Mouse (Mus musculus): ENCODE measurements around the gene Gpsm3. TPM values are rescaled to one million over a fixed set of nuclear protein-coding genes. Genes with fewer than 3 reads are reported as not detected.

The Gpsm3 gene
- polyA plus RNA-seq, 1 experiment from 2014 or later = 18.5 TPM

- 53% methylated on average over 3 of the region's 3 CpGs for WGBS
- no peak overlapping the region for H3K4me2 ChIP-seq (ENCODE audit: low read depth, low read length)
- peaks cover 10% of the 10 kb centered on the region; the same call in 1 of the 2 replicates for H3K4me1 ChIP-seq (ENCODE audit: control insufficient read depth, insufficient read depth, low read length)
Measured at GRCm38 (mm10) chr17:34637459-34637858, 47.9 kb downstream of the Gpsm3 start.

GRCm38 (mm10) chr17:34639461-34640255 is 50.1 kb downstream of the Gpsm3 start:
- 81% methylated on average over 7 of the region's 7 CpGs for WGBS
- H3K36me3 ChIP-seq (ENCODE audit: control insufficient read depth, insufficient read depth) = no peaks in the 10 kb centered on the region
- H3K27ac ChIP-seq (ENCODE audit: low read length) = no peak overlapping the region; the same call in 1 of the 2 replicates

More at GRCm38 (mm10) chr17:34637459-34637858, 47.9 kb downstream of the Gpsm3 start:
- H3K27ac ChIP-seq (ENCODE audit: low read length) = no peak overlapping the region
- H3K27me3 ChIP-seq (ENCODE audit: control insufficient read depth, insufficient read depth, low read length) = peaks cover 9% of the 10 kb centered on the region
- H3K4me3 ChIP-seq (ENCODE audit: low read length) = no peak overlapping the region
- H3K36me3 ChIP-seq (ENCODE audit: control insufficient read depth, insufficient read depth) = no peaks in the 10 kb centered on the region
- ATAC-seq (replicated peaks; ENCODE audit: extremely low read depth, insufficient read depth, low FRiP score) = no peak
- no peak overlapping the region for H3K9ac ChIP-seq (ENCODE audit: low read length)
- no peaks in the 10 kb centered on the region; the same call in 1 of the 2 replicates for H3K9me3 ChIP-seq (replicated peaks; ENCODE audit: control insufficient read depth, low read length)

GRCm38 (mm10) chr17:34640778-34641601 is 51.4 kb downstream of the Gpsm3 start:
- Histone ChIP-seq H3K9me3 (replicated peaks; ENCODE audit: control insufficient read depth, low read length) (no peaks in the 10 kb centered on the region; the same call in 1 of the 2 replicates), H3K27me3 (ENCODE audit: control insufficient read depth, insufficient read depth, low read length) (no peaks in the 10 kb centered on the region), H3K4me2 (ENCODE audit: low read depth, low read length) (0 out of 2 replicates have a peak overlapping the region, but pooled peaks have one; percentile 1), H3K36me3 (ENCODE audit: control insufficient read depth, insufficient read depth) (no peaks in the 10 kb centered on the region), H3K4me1 (ENCODE audit: control insufficient read depth, insufficient read depth, low read length) (peaks cover 17% of the 10 kb centered on the region), H3K27ac (ENCODE audit: low read length) (peak overlapping the region; percentile 75), H3K4me3 (ENCODE audit: low read length) (no peak overlapping the region), H3K9ac (ENCODE audit: low read length) (peak overlapping the region; percentile 33; the same call in 1 of the 2 replicates)
- ATAC-seq (replicated peaks; ENCODE audit: extremely low read depth, insufficient read depth, low FRiP score) = peak; percentile 24; the same call in 1 of the 2 replicates
- 18% methylated on average over 11 of the region's 11 CpGs for WGBS

More at GRCm38 (mm10) chr17:34639461-34640255, 50.1 kb downstream of the Gpsm3 start:
- ATAC-seq (replicated peaks; ENCODE audit: extremely low read depth, insufficient read depth, low FRiP score) = no peak
- H3K4me2 ChIP-seq (ENCODE audit: low read depth, low read length) = no peak overlapping the region
- no peak overlapping the region for H3K4me3 ChIP-seq (ENCODE audit: low read length)
- H3K9me3 ChIP-seq (replicated peaks; ENCODE audit: control insufficient read depth, low read length) = no peaks in the 10 kb centered on the region; the same call in 1 of the 2 replicates
- H3K9ac ChIP-seq (ENCODE audit: low read length) = no peak overlapping the region
- no peaks in the 10 kb centered on the region for H3K27me3 ChIP-seq (ENCODE audit: control insufficient read depth, insufficient read depth, low read length)
- H3K4me1 ChIP-seq (ENCODE audit: control insufficient read depth, insufficient read depth, low read length) = peaks cover 10% of the 10 kb centered on the region; the same call in 1 of the 2 replicates

Other genes with a start within 250 kb of the Gpsm3 start
- 0.09 TPM in 1 of 2 replicates, not detected in the other for gene Btnl2, start 235.0 kb upstream of the Gpsm3 start, polyA plus RNA-seq (2015; fragmentation: Nextera tagmentation; extraction: Ambion mirVana)
- gene Btnl1, start 212.7 kb upstream of the Gpsm3 start, polyA plus RNA-seq (2015; fragmentation: Nextera tagmentation; extraction: Ambion mirVana) = 0.18 TPM in 1 of 2 replicates, not detected in the other
- gene BC051142, start 191.0 kb upstream of the Gpsm3 start, polyA plus RNA-seq (2015; fragmentation: Nextera tagmentation; extraction: Ambion mirVana) = not detected in 2 replicates
- gene Btnl4, start 112.5 kb upstream of the Gpsm3 start, polyA plus RNA-seq (2015; fragmentation: Nextera tagmentation; extraction: Ambion mirVana) = 0.08 TPM in 1 of 2 replicates, not detected in the other
- gene Btnl6, start 72.5 kb upstream of the Gpsm3 start, polyA plus RNA-seq (2015; fragmentation: Nextera tagmentation; extraction: Ambion mirVana) = 0.26 TPM in 1 of 2 replicates, not detected in the other
- 4.8 and 9.0 TPM in 2 replicates for gene Notch4, start 25.5 kb upstream of the Gpsm3 start, polyA plus RNA-seq (2015; fragmentation: Nextera tagmentation; extraction: Ambion mirVana)
- gene Pbx2, start 1.5 kb downstream of the Gpsm3 start, polyA plus RNA-seq (2015; fragmentation: Nextera tagmentation; extraction: Ambion mirVana) = 4.8 and 5.4 TPM in 2 replicates
- 4.7 and 34.7 TPM in 2 replicates for gene Ager, start 8.1 kb downstream of the Gpsm3 start, polyA plus RNA-seq (2015; fragmentation: Nextera tagmentation; extraction: Ambion mirVana)
- gene Rnf5, start 13.9 kb downstream of the Gpsm3 start, polyA plus RNA-seq (2015; fragmentation: Nextera tagmentation; extraction: Ambion mirVana) = 113 and 114 TPM in 2 replicates
- 47.9 and 53.5 TPM in 2 replicates for gene Agpat1, start 14.5 kb downstream of the Gpsm3 start, polyA plus RNA-seq (2015; fragmentation: Nextera tagmentation; extraction: Ambion mirVana)
- 1.8 and 2.0 TPM in 2 replicates for gene Egfl8, start 26.2 kb downstream of the Gpsm3 start, polyA plus RNA-seq (2015; fragmentation: Nextera tagmentation; extraction: Ambion mirVana)
- gene Ppt2, start 38.7 kb downstream of the Gpsm3 start, polyA plus RNA-seq (2015; fragmentation: Nextera tagmentation; extraction: Ambion mirVana) = 26.7 and 27.3 TPM in 2 replicates
- 0.64 and 2.1 TPM in 2 replicates for gene Prrt1, start 39.7 kb downstream of the Gpsm3 start, polyA plus RNA-seq (2015; fragmentation: Nextera tagmentation; extraction: Ambion mirVana)
- 11.7 and 12.3 TPM in 2 replicates for gene Fkbpl, start 55.0 kb downstream of the Gpsm3 start, polyA plus RNA-seq (2015; fragmentation: Nextera tagmentation; extraction: Ambion mirVana)
- gene Atf6b, start 57.3 kb downstream of the Gpsm3 start, polyA plus RNA-seq (2015; fragmentation: Nextera tagmentation; extraction: Ambion mirVana) = 45.7 and 46.7 TPM in 2 replicates
- gene Tnxb, start 80.7 kb downstream of the Gpsm3 start, polyA plus RNA-seq (2015; fragmentation: Nextera tagmentation; extraction: Ambion mirVana) = 2.5 and 2.8 TPM in 2 replicates
- 0.25 and 0.34 TPM in 2 replicates for gene C4b, start 154.1 kb downstream of the Gpsm3 start, polyA plus RNA-seq (2015; fragmentation: Nextera tagmentation; extraction: Ambion mirVana)
- not detected in 2 replicates for gene Cyp21a1, start 214.8 kb downstream of the Gpsm3 start, polyA plus RNA-seq (2015; fragmentation: Nextera tagmentation; extraction: Ambion mirVana)
- gene Stk19, start 247.1 kb downstream of the Gpsm3 start, polyA plus RNA-seq (2015; fragmentation: Nextera tagmentation; extraction: Ambion mirVana) = 17.1 and 24.4 TPM in 2 replicates
- gene Dxo, start 247.2 kb downstream of the Gpsm3 start, polyA plus RNA-seq (2015; fragmentation: Nextera tagmentation; extraction: Ambion mirVana) = 37.7 and 38.6 TPM in 2 replicates

All from heart, embryonic 16.5 days (tissue).